ENCODE assay signal across 17 mouse cellular contexts in the genomic region with DNA sequence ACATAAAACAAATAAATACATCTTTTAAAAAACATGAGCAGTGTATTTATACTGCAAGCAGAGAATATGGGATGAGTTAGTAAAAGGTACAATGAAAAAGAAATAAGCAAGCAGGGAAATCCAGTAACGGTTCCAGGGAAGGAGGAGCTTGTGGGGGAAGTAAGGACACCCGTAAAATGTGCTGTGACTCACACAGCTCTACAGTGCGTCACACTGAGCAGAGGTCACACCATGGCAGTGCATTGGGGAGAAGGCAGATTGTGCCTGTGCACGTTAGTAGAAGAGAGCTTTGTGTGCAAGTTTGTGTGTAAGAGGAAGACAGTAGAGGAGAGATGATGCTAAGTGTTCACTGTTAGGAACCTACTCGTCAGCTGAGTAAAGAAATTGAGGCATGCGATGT. TPM values are rescaled to one million over a fixed set of nuclear protein-coding genes. Genes with fewer than 3 reads are reported as not detected.
A peak's percentile ranks its signal among the peaks of the same experiment; 100 is the strongest.
DNase-seq lines count a peak whose midpoint lies in the region.
"Had no signal": no experiment of that assay in that cellular context is flagged by ENCODE, and none has a peak within 500 bp of the region (broad histone marks: within the 10 kb centered on the region; RNA-seq: fewer than 3 reads in every experiment).

No protein-coding gene starts in this region.

- DNase-seq in 3134 (ENCODE audit: extremely low read depth, insufficient read length, low spot score) (peak; percentile 39), 3T3-L1 (ENCODE audit: low read depth, low spot score) (peak; percentile 43)
- DNase-seq in adrenal gland, adult 2 months = peak; percentile 45
- peak; percentile 49 to 51 for DNase-seq in adrenal gland, postnatal 36 days
- no peak for DNase-seq in thymus, postnatal 0 days (ENCODE audit: low spot score)
- DNase-seq in heart, adult 9 months (ENCODE audit: low spot score in 2 of 2) = no peak
- DNase-seq in kidney, postnatal 4 days = no peak
- DNase-seq: cerebellum, adult 8-10 months; cerebellum, postnatal 25 days; forebrain, postnatal 0 days; heart, adult 2 months; kidney, adult 2 months; lung, adult 2 months; lung, postnatal 10 days; retina, postnatal 1 day; thymus, adult 2 months; thymus, postnatal 4 days had no signal

RNA-seq across cellular contexts. Expression of a gene that starts 31.1 kb away (rescaled TPM):
- 100 to 1,000 TPM in 1 of 2 experiments, 10 to 100 TPM in 1; 71.0 to 101 TPM for total RNA-seq in adrenal gland, adult 2 months (2021)
- polyA plus RNA-seq in adrenal gland, adult 2 months (2012; rRNA removed) = 8.1 and 9.9 TPM in 2 replicates
- 100 to 1,000 TPM in 1 of 2 experiments, 10 to 100 TPM in 1; 95.5 to 115 TPM for total RNA-seq in adrenal gland, postnatal 36 days (2021)
- 414 and 431 TPM in 2 replicates for polyA plus RNA-seq in thymus, postnatal 0 days (2015; fragmentation: Nextera tagmentation; extraction: Ambion mirVana)

Comparison
In these comparisons a context has a peak if more than half of its experiments do, and no peak if none do; other contexts are left out.
1. DNase-seq: peak in 3134 (single experiment), 3T3-L1 (single experiment), adrenal gland, adult 2 months (single experiment) and adrenal gland, postnatal 36 days (2 of 2); none in thymus, postnatal 0 days (single experiment), heart, adult 9 months (0 of 2) and kidney, postnatal 4 days (0 of 2).